Mouse (Mus musculus): ENCODE data around the gene Plekhh1. TPM values are rescaled to one million over a fixed set of nuclear protein-coding genes. Genes with fewer than 3 reads are reported as not detected.

Plekhh1 gene
- total and polyA plus RNA-seq, 3 experiments = 0.35 to 2.3 TPM; not detected in 1

DNA sequence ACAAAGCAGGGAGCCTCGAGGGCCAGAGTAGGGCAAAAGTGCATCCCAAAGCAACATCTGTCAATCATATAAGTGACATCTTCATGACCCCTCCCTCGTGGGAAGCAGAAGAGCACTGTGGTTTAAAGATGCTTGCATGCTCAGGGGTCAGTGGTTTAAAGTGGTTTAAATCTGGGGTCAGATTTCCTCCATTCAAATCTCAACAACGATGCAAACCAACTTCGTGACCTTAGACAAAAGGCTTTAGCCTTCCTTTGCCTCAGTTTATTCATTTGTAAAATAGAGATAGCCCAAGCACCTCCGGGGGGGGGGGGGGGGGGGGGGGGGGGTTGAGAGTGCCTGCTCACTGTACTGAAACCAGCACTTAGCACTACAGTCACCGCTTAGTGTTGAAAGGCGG is 32.3 kb upstream of the Plekhh1 start:
- no peak for TF ChIP-seq KAT2A (conservative IDR thresholded peaks at IDR 0.05; ENCODE audit: low read depth, low read length)
- Histone ChIP-seq H3K79me2 (ENCODE audit: control insufficient read depth, insufficient read depth, low read length, poor library complexity) (no peaks in the 10 kb centered on the region), H3K4me3 (ENCODE audit: control insufficient read depth in 1 of 2, insufficient read depth in 1 of 2, low read depth in 2 of 2, low read length in 2 of 2) (no peak overlapping the region), H3K9ac (ENCODE audit: control insufficient read depth, low read depth, low read length, poor library complexity, severe bottlenecking) (no peak overlapping the region), H3K4me1 (ENCODE audit: control insufficient read depth in 1 of 2, insufficient read depth in 2 of 2, low read length in 2 of 2) (peaks cover 0 to 2% of the 10 kb centered on the region in 2 experiments; a peak in 1 of 4 replicates), H3K27me3 (ENCODE audit: control insufficient read depth in 1 of 2, insufficient read depth in 2 of 2, low read length in 2 of 2) (no peaks in the 10 kb centered on the region), H3K9me3 (replicated peaks; ENCODE audit: insufficient read depth, low read length) (no peaks in the 10 kb centered on the region), H3K36me3 (ENCODE audit: control insufficient read depth in 1 of 2, insufficient read depth in 2 of 2, low read length in 2 of 2) (no peaks in the 10 kb centered on the region), H3K27ac (ENCODE audit: control insufficient read depth, low read depth, low read length) (no peak overlapping the region)
- DNase-seq (ENCODE audit: low read depth, low spot score) = no peak

DNA sequence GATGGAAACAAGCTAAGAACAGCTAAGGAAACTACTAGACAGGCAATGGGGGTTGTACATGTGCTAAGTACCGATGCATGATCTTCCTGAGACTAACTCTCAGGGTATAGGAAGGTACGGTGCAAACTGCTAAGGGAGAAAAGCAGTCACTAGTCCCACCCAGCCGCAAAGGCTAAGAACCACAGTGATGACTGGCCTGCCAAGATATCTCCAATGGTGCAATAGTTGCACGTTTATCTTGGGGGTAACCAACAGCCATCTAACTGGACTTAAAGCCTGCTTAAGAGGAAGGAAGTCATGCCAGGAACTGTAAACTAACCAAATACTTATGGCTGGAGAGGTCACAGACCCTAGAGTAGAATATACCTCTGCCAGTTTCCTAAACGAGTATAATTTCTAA is 26.6 kb upstream of the Plekhh1 start:
- Histone ChIP-seq H3K36me3 (ENCODE audit: control insufficient read depth in 1 of 2, insufficient read depth in 2 of 2, low read length in 2 of 2) (peaks cover 0 to 9% of the 10 kb centered on the region in 2 experiments; a peak in 2 of 4 replicates), H3K9me3 (replicated peaks; ENCODE audit: insufficient read depth, low read length) (no peaks in the 10 kb centered on the region), H3K79me2 (ENCODE audit: control insufficient read depth, insufficient read depth, low read length, poor library complexity) (peaks cover 4% of the 10 kb centered on the region; the same call in 1 of the 2 replicates), H3K4me1 (ENCODE audit: control insufficient read depth in 1 of 2, insufficient read depth in 2 of 2, low read length in 2 of 2) (peaks cover 2 to 17% of the 10 kb centered on the region in 2 experiments; a peak in 3 of 4 replicates), H3K27ac (ENCODE audit: control insufficient read depth, low read depth, low read length) (peak overlapping the region; percentile 68), H3K4me3 (ENCODE audit: control insufficient read depth in 1 of 2, insufficient read depth in 1 of 2, low read depth in 2 of 2, low read length in 2 of 2) (no peak overlapping the region), H3K27me3 (ENCODE audit: control insufficient read depth in 1 of 2, insufficient read depth in 2 of 2, low read length in 2 of 2) (no peaks in the 10 kb centered on the region), H3K9ac (ENCODE audit: control insufficient read depth, low read depth, low read length, poor library complexity, severe bottlenecking) (no peak overlapping the region)
- DNase-seq (ENCODE audit: low read depth, low spot score) = peak; percentile 78
- TF ChIP-seq POLR2AphosphoS5 (IDR thresholded peaks at IDR 0.05; ENCODE audit: borderline replicate concordance, low read depth, low read length) (no peak), BHLHE40 (IDR thresholded peaks at IDR 0.05; ENCODE audit: borderline replicate concordance, low read depth, low read length) (peak; percentile 74), MYC (IDR thresholded peaks at IDR 0.05; ENCODE audit: low read depth, low read length) (peak; percentile 48; the same call in 1 of the 2 replicates), USF1 (IDR thresholded peaks at IDR 0.05; ENCODE audit: low read depth, low read length) (no peak), TBP (IDR thresholded peaks at IDR 0.05; ENCODE audit: low read depth, low read length) (no peak), MAX (IDR thresholded peaks at IDR 0.05; ENCODE audit: low read length) (0 out of 2 replicates have a peak, but pooled peaks have one; percentile 34), MXI1 (IDR thresholded peaks at IDR 0.05; ENCODE audit: low read depth, low read length) (no peak), POLR2AphosphoS2 (IDR thresholded peaks at IDR 0.05; ENCODE audit: low read length) (no peak), NELFE (IDR thresholded peaks at IDR 0.05; ENCODE audit: low read depth, low read length) (no peak), RCOR1 (IDR thresholded peaks at IDR 0.05; ENCODE audit: low read depth, low read length) (0 out of 2 replicates have a peak, but pooled peaks have one; percentile 20), POLR2A (IDR thresholded peaks at IDR 0.05; ENCODE audit: control insufficient read depth in 1 of 2, insufficient read depth in 1 of 2, low read depth in 1 of 2, low read length in 2 of 2, poor library complexity in 1 of 2) (no peak), SMC3 (IDR thresholded peaks at IDR 0.05; ENCODE audit: low read depth, low read length) (no peak), HCFC1 (IDR thresholded peaks at IDR 0.05; ENCODE audit: low read depth, low read length) (no peak), MAZ (IDR thresholded peaks at IDR 0.05; ENCODE audit: low read depth, low read length) (no peak), E2F4 (IDR thresholded peaks at IDR 0.05; ENCODE audit: borderline replicate concordance, low read depth, low read length) (no peak), ETS1 (IDR thresholded peaks at IDR 0.05; ENCODE audit: low read depth, low read length) (peak; percentile 49; the same call in 1 of the 2 replicates), GATA1 (IDR thresholded peaks at IDR 0.05; ENCODE audit: low read depth, low read length) (peak; percentile 65), ZNF384 (IDR thresholded peaks at IDR 0.05; ENCODE audit: low read depth, low read length) (no peak), MEF2A (IDR thresholded peaks at IDR 0.05; ENCODE audit: extremely low read depth, insufficient replicate concordance, low read depth, low read length, poor library complexity, severe bottlenecking) (no peak), TCF12 (IDR thresholded peaks at IDR 0.05; ENCODE audit: low read depth, low read length) (peak; percentile 78), NRF1 (IDR thresholded peaks at IDR 0.05; ENCODE audit: insufficient read depth, low read depth, low read length, poor library complexity, severe bottlenecking) (no peak), ELF1 (IDR thresholded peaks at IDR 0.05; ENCODE audit: low read depth, low read length) (no peak), USF2 (IDR thresholded peaks at IDR 0.05; ENCODE audit: borderline replicate concordance in 1 of 2, insufficient read depth in 1 of 2, low read depth in 1 of 2, low read length in 2 of 2) (no peak), JUND (IDR thresholded peaks at IDR 0.05; ENCODE audit: low read depth, low read length) (no peak), EP300 (IDR thresholded peaks at IDR 0.05; ENCODE audit: low read depth in 1 of 2, low read length in 2 of 2) (peak; percentile 84 to 90), GABPA (IDR thresholded peaks at IDR 0.05; ENCODE audit: low read depth, low read length) (no peak), TAL1 (IDR thresholded peaks at IDR 0.05; ENCODE audit: low read length) (peak; percentile 76), ZMIZ1 (IDR thresholded peaks at IDR 0.05; ENCODE audit: low read depth, low read length) (no peak), CHD1 (IDR thresholded peaks at IDR 0.05; ENCODE audit: low read depth, low read length) (no peak), CHD2 (IDR thresholded peaks at IDR 0.05; ENCODE audit: low read length) (no peak), RAD21 (IDR thresholded peaks at IDR 0.05; ENCODE audit: low read depth, low read length) (no peak)

All from MEL (cell line).